Mouse (Mus musculus): ENCODE measurements at regions not wholly inside any gene's neighbourhood (a gene's known extent, or its start where the extent isn't known, plus 50 kb on each side); places are given as distances from the start of the nearest gene placed in this dataset.

DNA sequence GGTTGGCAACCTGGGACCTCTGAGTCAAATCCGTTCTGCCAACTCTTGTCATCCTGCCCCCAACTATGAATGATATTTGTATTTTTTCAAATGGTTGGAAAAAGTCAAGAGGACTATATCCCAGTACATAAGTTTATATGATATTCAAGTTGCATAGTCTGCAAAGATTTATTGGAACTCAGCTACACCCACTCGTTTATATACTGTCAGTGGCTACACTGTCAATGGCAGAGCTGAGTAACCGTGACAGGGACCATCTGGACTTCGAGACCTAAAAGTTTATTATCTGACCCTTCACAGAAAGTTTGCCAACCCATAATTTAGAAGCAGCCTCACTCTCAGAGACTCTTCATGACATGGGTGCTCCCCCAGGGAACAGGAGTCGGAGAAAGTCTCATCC, 107.7 kb upstream of the Hand2 start:
- TF ChIP-seq CTCF (conservative IDR thresholded peaks at IDR 0.05; ENCODE audit: insufficient read depth, insufficient read length, low read depth, low read length) (no peak), POLR2A (IDR thresholded peaks at IDR 0.05; ENCODE audit: low read depth, low read length) (no peak)

Data from kidney, adult 2 months (tissue).